Mouse (Mus musculus): Measurements from ENCODE around the gene Zbtb32. TPM values are rescaled to one million over a fixed set of nuclear protein-coding genes. Genes with fewer than 3 reads are reported as not detected.
A peak's percentile ranks its signal among the peaks of the same experiment; 100 is the strongest.

The Zbtb32 gene
- total RNA-seq (2012; rRNA removed), result 20.8 and 24.6 TPM in 2 replicates

- H3K4me1 ChIP-seq (ENCODE audit: control insufficient read depth in 2 of 2, insufficient read depth in 2 of 2, low read length in 2 of 2, poor library complexity in 1 of 2), result peaks cover 8 to 25% of the 10 kb centered on the region in 2 experiments
- no peak for TF ChIP-seq HCFC1 (IDR thresholded peaks at IDR 0.05; ENCODE audit: borderline replicate concordance, insufficient read depth, low read length)
- peak; percentile 85 for TF ChIP-seq CHD2 (IDR thresholded peaks at IDR 0.05; ENCODE audit: low read depth, low read length)
- TF ChIP-seq MAFK (IDR thresholded peaks at IDR 0.05; ENCODE audit: insufficient read depth, low read depth, low read length), result no peak
- TF ChIP-seq ZNF384 (IDR thresholded peaks at IDR 0.05; ENCODE audit: low read depth, low read length), result no peak
- TF ChIP-seq ZC3H11A (IDR thresholded peaks at IDR 0.05; ENCODE audit: borderline replicate concordance, low read depth, low read length), result no peak
- peak within 1 kb of the TSS; percentile 5 to 23; a peak in 1 of 4 replicates for H3K4me3 ChIP-seq (ENCODE audit: insufficient read depth in 1 of 2, low read depth in 1 of 2, low read length in 2 of 2, poor library complexity in 1 of 2, severe bottlenecking in 1 of 2)
- no peaks in the 10 kb centered on the region for H3K9me3 ChIP-seq (ENCODE audit: control insufficient read depth, insufficient read depth, low read depth, low read length)
- DNase-seq (ENCODE audit: low read depth, low spot score), result no peak
- in situ Hi-C loops (cut with MboI; ENCODE audit: low sequenced_read_pairs in 2 of 2, unreplicated experiment in 2 of 2), result no loop called here
- H3K27ac ChIP-seq (ENCODE audit: insufficient read depth, low read depth, low read length, poor library complexity, severe bottlenecking), result no peak within 1 kb of the TSS
- no peaks in the 10 kb centered on the region for H3K36me3 ChIP-seq (ENCODE audit: control insufficient read depth, insufficient read depth, low read length, poor library complexity, severe bottlenecking)
- H3K9ac ChIP-seq (ENCODE audit: insufficient read depth, low read depth, low read length, poor library complexity, severe bottlenecking), result peak within 1 kb of the TSS; percentile 4; the same call in 1 of the 2 replicates
Measured at GRCm38 (mm10) chr7:30598786-30599185, at the start of gene Zbtb32. Gene Zbtb32 (minus strand): TSS chr7:30598909.

- in situ Hi-C loops (cut with MboI; ENCODE audit: low sequenced_read_pairs in 2 of 2, unreplicated experiment in 2 of 2), result no loop called here
- H3K9me3 ChIP-seq (ENCODE audit: control insufficient read depth, insufficient read depth, low read depth, low read length), result no peaks in the 10 kb centered on the region
- TF ChIP-seq HCFC1 (IDR thresholded peaks at IDR 0.05; ENCODE audit: borderline replicate concordance, insufficient read depth, low read length), result no peak
- TF ChIP-seq CHD2 (IDR thresholded peaks at IDR 0.05; ENCODE audit: low read depth, low read length), result no peak
- no peak for TF ChIP-seq ZC3H11A (IDR thresholded peaks at IDR 0.05; ENCODE audit: borderline replicate concordance, low read depth, low read length)
- TF ChIP-seq ZNF384 (IDR thresholded peaks at IDR 0.05; ENCODE audit: low read depth, low read length), result no peak
- no peak for TF ChIP-seq MAFK (IDR thresholded peaks at IDR 0.05; ENCODE audit: insufficient read depth, low read depth, low read length)
- H3K36me3 ChIP-seq (ENCODE audit: control insufficient read depth, insufficient read depth, low read length, poor library complexity, severe bottlenecking), result peaks cover 18% of the 10 kb centered on the region
- no peak overlapping the region for H3K9ac ChIP-seq (ENCODE audit: insufficient read depth, low read depth, low read length, poor library complexity, severe bottlenecking)
- DNase-seq (ENCODE audit: low read depth, low spot score), result peak; percentile 30
- no peak overlapping the region for H3K27ac ChIP-seq (ENCODE audit: insufficient read depth, low read depth, low read length, poor library complexity, severe bottlenecking)
- H3K4me1 ChIP-seq (ENCODE audit: control insufficient read depth in 2 of 2, insufficient read depth in 2 of 2, low read length in 2 of 2, poor library complexity in 1 of 2), result peaks cover 9 to 21% of the 10 kb centered on the region in 2 experiments; a peak in 3 of 4 replicates
- no peak overlapping the region for H3K4me3 ChIP-seq (ENCODE audit: insufficient read depth in 1 of 2, low read depth in 1 of 2, low read length in 2 of 2, poor library complexity in 1 of 2, severe bottlenecking in 1 of 2)
Measured at GRCm38 (mm10) chr7:30639083-30639482, 40.4 kb upstream of the Zbtb32 start.

GRCm38 (mm10) chr7:30636395-30636794 lies 37.7 kb upstream of the Zbtb32 start:
- Histone ChIP-seq H3K4me1 (ENCODE audit: control insufficient read depth in 2 of 2, insufficient read depth in 2 of 2, low read length in 2 of 2, poor library complexity in 1 of 2) (peaks cover 9 to 28% of the 10 kb centered on the region in 2 experiments; a peak in 3 of 4 replicates), H3K9me3 (ENCODE audit: control insufficient read depth, insufficient read depth, low read depth, low read length) (no peaks in the 10 kb centered on the region), H3K27ac (ENCODE audit: insufficient read depth, low read depth, low read length, poor library complexity, severe bottlenecking) (no peak overlapping the region), H3K36me3 (ENCODE audit: control insufficient read depth, insufficient read depth, low read length, poor library complexity, severe bottlenecking) (peaks cover 8% of the 10 kb centered on the region), H3K9ac (ENCODE audit: insufficient read depth, low read depth, low read length, poor library complexity, severe bottlenecking) (no peak overlapping the region), H3K4me3 (ENCODE audit: insufficient read depth in 1 of 2, low read depth in 1 of 2, low read length in 2 of 2, poor library complexity in 1 of 2, severe bottlenecking in 1 of 2) (no peak overlapping the region)
- no peak for DNase-seq (ENCODE audit: low read depth, low spot score)
- in situ Hi-C loops (cut with MboI; ENCODE audit: low sequenced_read_pairs in 2 of 2, unreplicated experiment in 2 of 2), result no loop called here
- TF ChIP-seq CHD2 (IDR thresholded peaks at IDR 0.05; ENCODE audit: low read depth, low read length) (no peak), ZNF384 (IDR thresholded peaks at IDR 0.05; ENCODE audit: low read depth, low read length) (no peak), ZC3H11A (IDR thresholded peaks at IDR 0.05; ENCODE audit: borderline replicate concordance, low read depth, low read length) (no peak), HCFC1 (IDR thresholded peaks at IDR 0.05; ENCODE audit: borderline replicate concordance, insufficient read depth, low read length) (no peak), MAFK (IDR thresholded peaks at IDR 0.05; ENCODE audit: insufficient read depth, low read depth, low read length) (no peak)

GRCm38 (mm10) chr7:30635752-30636151 lies 37.0 kb upstream of the Zbtb32 start, which contains the start of gene Etv2:
Gene Etv2 (minus strand): TSS chr7:30635852.
- DNase-seq (ENCODE audit: low read depth, low spot score), result no peak
- no peak for TF ChIP-seq CHD2 (IDR thresholded peaks at IDR 0.05; ENCODE audit: low read depth, low read length)
- no peak for TF ChIP-seq ZNF384 (IDR thresholded peaks at IDR 0.05; ENCODE audit: low read depth, low read length)
- TF ChIP-seq ZC3H11A (IDR thresholded peaks at IDR 0.05; ENCODE audit: borderline replicate concordance, low read depth, low read length), result no peak
- TF ChIP-seq HCFC1 (IDR thresholded peaks at IDR 0.05; ENCODE audit: borderline replicate concordance, insufficient read depth, low read length), result no peak
- no peak for TF ChIP-seq MAFK (IDR thresholded peaks at IDR 0.05; ENCODE audit: insufficient read depth, low read depth, low read length)
- in situ Hi-C loops (cut with MboI; ENCODE audit: low sequenced_read_pairs in 2 of 2, unreplicated experiment in 2 of 2), result no loop called here
- Histone ChIP-seq H3K4me1 (ENCODE audit: control insufficient read depth in 2 of 2, insufficient read depth in 2 of 2, low read length in 2 of 2, poor library complexity in 1 of 2) (peaks cover 9 to 28% of the 10 kb centered on the region in 2 experiments; a peak in 3 of 4 replicates), H3K36me3 (ENCODE audit: control insufficient read depth, insufficient read depth, low read length, poor library complexity, severe bottlenecking) (peaks cover 2% of the 10 kb centered on the region), H3K9me3 (ENCODE audit: control insufficient read depth, insufficient read depth, low read depth, low read length) (no peaks in the 10 kb centered on the region), H3K4me3 (ENCODE audit: insufficient read depth in 1 of 2, low read depth in 1 of 2, low read length in 2 of 2, poor library complexity in 1 of 2, severe bottlenecking in 1 of 2) (peak within 1 kb of the TSS; percentile 43 to 44), H3K27ac (ENCODE audit: insufficient read depth, low read depth, low read length, poor library complexity, severe bottlenecking) (no peak within 1 kb of the TSS), H3K9ac (ENCODE audit: insufficient read depth, low read depth, low read length, poor library complexity, severe bottlenecking) (peak within 1 kb of the TSS; percentile 44; the same call in 1 of the 2 replicates)

Data from ES-E14 (cell line).